Mouse (Mus musculus): Measurements from ENCODE around the gene Galk1. TPM values are rescaled to one million over a fixed set of nuclear protein-coding genes. Genes with fewer than 3 reads are reported as not detected.

Gene Galk1
- 58.9 and 64.2 TPM in 2 replicates for polyA plus RNA-seq (2015; fragmentation: Nextera tagmentation; extraction: Ambion mirVana)

GRCm38 (mm10) chr11:116012262-116012947 is at the start of gene Galk1:
Gene Galk1 (minus strand): TSS chr11:116012719.
- Histone ChIP-seq H3K36me3 (no peaks in the 10 kb centered on the region), H3K9ac (replicated peaks) (peak within 1 kb of the TSS; percentile 67), H3K9me3 (no peaks in the 10 kb centered on the region), H3K27ac (replicated peaks) (peak within 1 kb of the TSS; percentile 73), H3K4me3 (peak within 1 kb of the TSS; percentile 68), H3K27me3 (no peaks in the 10 kb centered on the region), H3K4me2 (replicated peaks) (peak within 1 kb of the TSS; percentile 86), H3K4me1 (peaks cover 22% of the 10 kb centered on the region)
- ATAC-seq (replicated peaks): peak; percentile 84
- WGBS: under 1% methylated on average over 55 of the region's 55 CpGs

- H3K27me3 ChIP-seq: no peaks in the 10 kb centered on the region
- H3K36me3 ChIP-seq: peaks cover 40% of the 10 kb centered on the region
- no peak overlapping the region for H3K4me3 ChIP-seq
- H3K27ac ChIP-seq (replicated peaks): no peak overlapping the region
- no peak overlapping the region for H3K4me2 ChIP-seq (replicated peaks)
- 93% methylated on average over 13 of the region's 13 CpGs for WGBS
- H3K9me3 ChIP-seq: no peaks in the 10 kb centered on the region
- ATAC-seq (replicated peaks): no peak
- no peaks in the 10 kb centered on the region for H3K4me1 ChIP-seq
- H3K9ac ChIP-seq (replicated peaks): no peak overlapping the region
Observed at GRCm38 (mm10) chr11:116061641-116062415, 49.3 kb upstream of the Galk1 start.

DNA sequence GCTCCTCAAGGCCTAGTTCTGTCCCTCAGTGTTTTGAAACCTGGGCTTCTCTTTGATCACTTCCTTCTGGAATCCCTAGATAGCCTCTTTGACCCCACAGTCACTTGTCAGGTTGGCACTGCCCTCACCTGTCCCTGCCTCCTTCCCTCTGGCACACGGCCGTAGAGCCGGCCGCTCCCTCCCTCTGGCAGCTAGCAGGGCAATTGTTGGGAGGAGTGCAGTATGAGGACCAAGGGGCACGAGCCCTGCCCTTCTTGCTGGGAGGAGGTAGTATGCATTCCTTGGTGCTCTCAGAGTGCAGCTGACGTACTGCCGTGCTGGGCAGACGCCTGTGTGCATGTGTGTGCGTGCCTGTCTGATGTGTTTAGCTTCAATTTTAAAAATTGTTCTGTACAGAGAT is 48.1 kb upstream of the Galk1 start:
- 93% methylated on average over 9 of the region's 9 CpGs for WGBS
- no peak overlapping the region for H3K4me2 ChIP-seq (replicated peaks)
- H3K4me3 ChIP-seq: no peak overlapping the region
- H3K4me1 ChIP-seq: no peaks in the 10 kb centered on the region
- no peak overlapping the region for H3K9ac ChIP-seq (replicated peaks)
- no peak overlapping the region for H3K27ac ChIP-seq (replicated peaks)
- no peaks in the 10 kb centered on the region for H3K9me3 ChIP-seq
- no peaks in the 10 kb centered on the region for H3K27me3 ChIP-seq
- ATAC-seq (replicated peaks): no peak
- peaks cover 50% of the 10 kb centered on the region for H3K36me3 ChIP-seq

DNA sequence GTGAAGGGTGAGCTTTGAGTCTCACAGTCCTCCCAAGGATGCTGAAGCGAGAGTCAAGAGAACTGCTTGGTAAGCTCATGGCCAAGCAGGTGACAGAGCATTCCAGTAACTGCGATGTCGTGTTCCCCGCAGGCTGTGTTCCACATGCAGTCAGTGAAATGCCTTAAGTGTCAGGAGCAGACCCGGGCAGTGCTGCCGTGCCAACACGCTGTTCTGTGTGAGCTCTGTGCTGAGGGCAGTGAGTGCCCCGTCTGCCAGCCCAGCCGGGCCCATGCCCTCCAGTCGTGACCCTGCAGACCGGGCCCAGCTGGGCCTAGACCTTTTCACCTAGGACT is 47.1 kb upstream of the Galk1 start:
- 94% methylated on average over 11 of the region's 11 CpGs for WGBS
- no peak for ATAC-seq (replicated peaks)
- Histone ChIP-seq H3K4me3 (no peak overlapping the region), H3K9ac (replicated peaks) (no peak overlapping the region), H3K4me2 (replicated peaks) (no peak overlapping the region), H3K9me3 (no peaks in the 10 kb centered on the region), H3K36me3 (peaks cover 59% of the 10 kb centered on the region), H3K4me1 (no peaks in the 10 kb centered on the region), H3K27me3 (no peaks in the 10 kb centered on the region), H3K27ac (replicated peaks) (no peak overlapping the region)

GRCm38 (mm10) chr11:116058868-116059690 is 46.6 kb upstream of the Galk1 start:
- 89% methylated on average over 17 of the region's 17 CpGs for WGBS
- no peak overlapping the region for H3K27ac ChIP-seq (replicated peaks)
- no peak overlapping the region for H3K4me2 ChIP-seq (replicated peaks)
- no peak overlapping the region for H3K4me3 ChIP-seq
- H3K4me1 ChIP-seq: no peaks in the 10 kb centered on the region
- no peak overlapping the region for H3K9ac ChIP-seq (replicated peaks)
- H3K27me3 ChIP-seq: no peaks in the 10 kb centered on the region
- ATAC-seq (replicated peaks): no peak
- H3K36me3 ChIP-seq: peaks cover 65% of the 10 kb centered on the region
- H3K9me3 ChIP-seq: no peaks in the 10 kb centered on the region

- H3K27me3 ChIP-seq: no peaks in the 10 kb centered on the region
- no peak overlapping the region for H3K4me3 ChIP-seq
- 73% methylated on average over 12 of the region's 12 CpGs for WGBS
- H3K36me3 ChIP-seq: peaks cover 75% of the 10 kb centered on the region
- H3K9ac ChIP-seq (replicated peaks): no peak overlapping the region
- H3K27ac ChIP-seq (replicated peaks): no peak overlapping the region
- no peaks in the 10 kb centered on the region for H3K9me3 ChIP-seq
- H3K4me2 ChIP-seq (replicated peaks): no peak overlapping the region
- ATAC-seq (replicated peaks): no peak
- H3K4me1 ChIP-seq: no peaks in the 10 kb centered on the region
Observed at GRCm38 (mm10) chr11:116058022-116058614, 45.6 kb upstream of the Galk1 start.

- 93% methylated on average over 4 of the region's 4 CpGs for WGBS
- peaks cover 82% of the 10 kb centered on the region for H3K36me3 ChIP-seq
- ATAC-seq (replicated peaks): no peak
- H3K27me3 ChIP-seq: no peaks in the 10 kb centered on the region
- H3K4me2 ChIP-seq (replicated peaks): no peak overlapping the region
- no peak overlapping the region for H3K4me3 ChIP-seq
- H3K9me3 ChIP-seq: no peaks in the 10 kb centered on the region
- no peak overlapping the region for H3K9ac ChIP-seq (replicated peaks)
- H3K27ac ChIP-seq (replicated peaks): no peak overlapping the region
- no peaks in the 10 kb centered on the region for H3K4me1 ChIP-seq
Observed at GRCm38 (mm10) chr11:116057237-116057881, 44.8 kb upstream of the Galk1 start.

- no peaks in the 10 kb centered on the region for H3K27me3 ChIP-seq
- H3K4me2 ChIP-seq (replicated peaks): no peak overlapping the region
- no peak for ATAC-seq (replicated peaks)
- peaks cover 91% of the 10 kb centered on the region for H3K36me3 ChIP-seq
- H3K9me3 ChIP-seq: no peaks in the 10 kb centered on the region
- H3K9ac ChIP-seq (replicated peaks): no peak overlapping the region
- H3K27ac ChIP-seq (replicated peaks): no peak overlapping the region
- no peak overlapping the region for H3K4me3 ChIP-seq
- WGBS: 94% methylated on average over 11 of the region's 11 CpGs
- no peaks in the 10 kb centered on the region for H3K4me1 ChIP-seq
Observed at GRCm38 (mm10) chr11:116055873-116056272, 43.4 kb upstream of the Galk1 start.

DNA sequence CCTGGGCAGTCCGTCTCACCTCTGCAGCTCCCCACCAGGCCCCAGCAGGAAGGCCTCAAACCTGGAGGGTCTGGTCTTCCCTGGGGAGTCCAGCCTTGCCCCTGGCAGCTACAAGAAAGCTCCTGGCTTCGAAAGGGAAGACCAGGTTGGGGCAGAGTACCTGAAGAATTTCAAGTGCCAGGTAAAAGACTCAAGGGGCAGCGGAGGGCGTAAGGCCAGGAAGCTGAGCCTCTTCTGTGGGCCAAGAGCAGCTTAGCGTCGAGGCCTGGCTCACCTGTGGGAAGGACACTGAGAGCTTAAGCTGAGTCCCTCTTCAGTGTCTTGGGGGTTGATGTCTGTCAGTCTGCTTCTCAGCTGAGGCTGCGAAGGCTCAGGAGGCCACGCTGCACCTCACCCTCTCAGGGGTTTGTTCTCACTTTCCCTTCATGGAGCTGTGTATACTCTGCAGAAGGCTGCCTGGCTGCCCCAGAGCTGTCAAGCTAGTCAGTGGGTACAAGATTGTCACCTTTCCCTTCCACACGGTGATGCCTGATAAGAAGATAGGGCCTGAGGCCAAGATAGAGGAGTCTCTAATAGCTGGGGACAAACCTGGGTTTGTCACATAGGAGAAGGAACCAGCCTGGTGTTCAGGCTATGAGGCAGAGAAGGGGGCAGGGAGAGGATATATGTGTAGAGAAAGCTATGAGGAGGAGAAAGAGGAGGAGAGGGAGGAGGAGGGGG is 41.2 kb upstream of the Galk1 start:
- 95% methylated on average over 9 of the region's 9 CpGs for WGBS
- peaks cover 92% of the 10 kb centered on the region for H3K36me3 ChIP-seq

DNA sequence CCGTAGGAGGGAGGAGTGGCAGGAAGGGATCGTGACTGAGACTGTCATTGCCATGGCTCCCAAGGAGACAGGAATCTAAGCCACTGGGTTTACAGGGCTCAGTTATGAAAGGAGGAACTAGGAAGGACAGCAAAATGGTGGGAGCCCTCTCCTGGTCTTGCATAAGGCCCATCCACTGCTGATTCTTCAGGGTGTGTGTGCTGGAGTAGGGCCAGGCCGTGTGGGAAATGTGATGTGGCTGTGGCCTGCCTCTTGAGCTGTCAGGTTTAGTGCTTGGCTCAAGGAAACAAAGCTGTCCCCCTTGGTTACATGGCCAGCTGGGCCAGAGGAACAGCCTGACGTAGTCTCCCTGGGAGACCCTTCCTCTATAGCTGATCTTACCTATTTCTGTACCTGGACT is 37.7 kb upstream of the Galk1 start:
- no peak overlapping the region for H3K27ac ChIP-seq (replicated peaks)
- no peak overlapping the region for H3K9ac ChIP-seq (replicated peaks)
- no peaks in the 10 kb centered on the region for H3K27me3 ChIP-seq
- 86% methylated on average over 4 of the region's 4 CpGs for WGBS
- no peaks in the 10 kb centered on the region for H3K9me3 ChIP-seq
- ATAC-seq (replicated peaks): no peak
- H3K4me2 ChIP-seq (replicated peaks): no peak overlapping the region
- no peak overlapping the region for H3K4me3 ChIP-seq
- no peaks in the 10 kb centered on the region for H3K4me1 ChIP-seq
- H3K36me3 ChIP-seq: peaks cover 80% of the 10 kb centered on the region

More for the DNA sequence above, 41.2 kb upstream of the Galk1 start:
- H3K27ac ChIP-seq (replicated peaks): no peak overlapping the region
- H3K9me3 ChIP-seq: no peaks in the 10 kb centered on the region
- H3K4me2 ChIP-seq (replicated peaks): no peak overlapping the region
- H3K9ac ChIP-seq (replicated peaks): no peak overlapping the region
- H3K4me3 ChIP-seq: no peak overlapping the region
- no peak for ATAC-seq (replicated peaks)
- no peaks in the 10 kb centered on the region for H3K27me3 ChIP-seq
- H3K4me1 ChIP-seq: no peaks in the 10 kb centered on the region

DNA sequence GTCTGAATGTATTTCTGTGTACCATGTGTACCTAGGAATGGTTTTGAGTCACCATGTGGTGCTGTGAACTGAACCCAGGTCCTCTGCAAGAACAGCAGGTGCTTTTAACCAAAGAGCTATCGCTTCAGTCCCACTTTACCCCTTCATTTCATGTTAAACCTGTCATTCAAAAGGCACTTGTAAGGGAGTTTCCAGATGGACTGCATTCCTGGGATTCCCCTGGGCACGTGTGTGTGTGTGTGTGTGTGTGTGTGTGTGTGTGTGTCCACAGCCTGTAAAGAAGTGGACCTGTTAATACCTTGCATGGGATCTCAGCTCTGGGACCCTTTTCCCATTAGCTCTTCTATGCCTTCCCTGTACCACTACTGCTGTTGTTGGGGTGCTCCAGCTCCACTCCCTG is 37.1 kb upstream of the Galk1 start:
- ATAC-seq (replicated peaks): no peak
- no peak overlapping the region for H3K27ac ChIP-seq (replicated peaks)
- H3K36me3 ChIP-seq: peaks cover 76% of the 10 kb centered on the region
- no peak overlapping the region for H3K9ac ChIP-seq (replicated peaks)
- H3K9me3 ChIP-seq: no peaks in the 10 kb centered on the region
- no peak overlapping the region for H3K4me3 ChIP-seq
- H3K4me1 ChIP-seq: no peaks in the 10 kb centered on the region
- 99% methylated on average over 2 of the region's 2 CpGs for WGBS
- H3K27me3 ChIP-seq: no peaks in the 10 kb centered on the region
- no peak overlapping the region for H3K4me2 ChIP-seq (replicated peaks)
